Mouse (Mus musculus): Measurements from ENCODE around the gene Hcfc1r1. TPM values are rescaled to one million over a fixed set of nuclear protein-coding genes. Genes with fewer than 3 reads are reported as not detected.

Gene Hcfc1r1
- total RNA-seq, 2 experiments from 2014 or later = 135 to 138 TPM

DNA sequence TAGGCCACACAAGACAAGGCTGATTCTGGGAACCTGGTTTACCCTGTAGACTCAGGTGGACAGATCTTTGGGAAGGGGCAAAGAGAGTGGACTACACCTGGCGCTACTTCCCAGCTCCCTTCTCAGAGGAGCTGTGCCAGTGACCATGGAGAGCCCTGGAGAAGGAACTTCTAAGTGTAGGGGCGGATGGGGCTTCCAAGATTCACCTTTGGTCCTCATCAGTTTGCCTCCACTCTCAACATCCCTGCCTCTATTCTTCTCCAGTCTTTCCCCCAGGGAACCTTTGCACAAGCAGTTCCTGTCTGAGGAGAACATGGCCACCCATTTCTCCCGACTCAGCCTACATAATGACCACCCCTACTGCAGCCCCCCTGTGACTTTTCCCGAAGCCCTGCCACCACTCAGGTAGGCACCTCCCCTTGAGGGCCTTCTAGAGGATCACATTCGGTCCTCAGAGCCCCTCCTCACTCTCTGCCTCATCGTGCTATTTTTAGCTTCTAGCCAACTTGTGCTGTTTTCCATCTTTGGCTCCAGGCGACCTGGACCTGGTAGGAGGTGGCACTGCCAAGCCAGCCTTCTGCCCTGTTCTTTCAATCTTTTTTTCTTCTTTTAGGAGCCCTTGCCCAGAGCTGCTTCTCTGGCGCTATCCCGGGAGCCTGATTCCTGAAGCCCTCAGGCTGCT lies 1.0 kb downstream of the Hcfc1r1 start:
- peak; percentile 32 for DNase-seq (ENCODE audit: low spot score)

DNA sequence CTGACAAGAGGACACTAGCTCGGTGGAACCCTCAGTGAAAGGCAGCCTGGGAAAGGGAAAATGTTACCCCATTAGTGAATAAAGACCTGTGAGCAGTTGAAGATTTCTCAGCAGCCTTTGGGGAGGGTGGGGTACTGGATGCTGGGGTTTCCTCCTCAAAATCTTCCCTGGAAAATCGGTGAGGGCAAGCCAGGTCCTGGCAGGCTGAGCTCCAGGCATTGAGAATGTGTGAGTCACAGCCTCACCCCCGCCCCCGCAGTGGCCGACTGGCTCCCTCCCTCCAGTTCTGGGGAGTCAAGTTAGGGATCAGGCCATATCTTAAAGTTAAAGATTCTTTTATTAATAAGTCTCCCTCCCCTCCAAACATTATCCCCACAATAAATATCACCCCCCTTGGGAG lies 1.7 kb downstream of the Hcfc1r1 start:
- DNase-seq (ENCODE audit: low spot score) = peak; percentile 63

DNA sequence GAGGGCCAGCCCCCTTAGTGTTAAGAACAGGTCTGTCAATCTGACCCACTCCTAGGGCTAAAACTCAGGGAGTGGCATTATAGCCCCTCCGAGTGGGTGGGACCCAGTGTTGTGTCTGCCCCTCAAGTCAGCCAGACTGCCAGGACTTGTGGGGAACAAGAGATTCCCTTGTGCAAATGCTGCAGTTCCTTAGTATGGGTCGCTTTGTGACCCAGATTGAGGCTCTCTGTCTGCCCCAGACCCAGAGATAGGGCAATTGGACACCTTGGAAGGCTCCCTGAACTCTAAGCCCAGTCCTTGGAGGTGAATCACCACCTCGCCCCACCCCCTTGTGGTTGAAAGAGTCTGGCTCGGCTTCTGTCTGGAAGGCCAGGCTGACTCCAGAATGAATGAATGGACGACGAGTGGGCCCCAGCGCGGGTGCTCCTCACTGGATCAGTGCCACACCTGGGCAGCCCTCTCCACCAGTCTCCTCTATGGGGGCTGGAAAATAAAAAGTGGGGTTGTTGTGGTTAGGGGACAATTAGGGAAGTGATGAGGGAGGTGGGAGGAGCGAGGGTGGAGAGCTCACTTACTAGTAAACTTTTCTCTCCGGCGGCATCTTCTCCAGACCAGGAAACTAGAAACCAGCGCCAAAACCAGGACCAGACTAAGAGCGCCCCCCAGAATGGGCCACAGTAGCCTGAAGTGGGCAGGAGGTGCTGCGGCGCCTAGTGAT lies 2.3 kb downstream of the Hcfc1r1 start:
- DNase-seq (ENCODE audit: low spot score) = peak; percentile 76

DNA sequence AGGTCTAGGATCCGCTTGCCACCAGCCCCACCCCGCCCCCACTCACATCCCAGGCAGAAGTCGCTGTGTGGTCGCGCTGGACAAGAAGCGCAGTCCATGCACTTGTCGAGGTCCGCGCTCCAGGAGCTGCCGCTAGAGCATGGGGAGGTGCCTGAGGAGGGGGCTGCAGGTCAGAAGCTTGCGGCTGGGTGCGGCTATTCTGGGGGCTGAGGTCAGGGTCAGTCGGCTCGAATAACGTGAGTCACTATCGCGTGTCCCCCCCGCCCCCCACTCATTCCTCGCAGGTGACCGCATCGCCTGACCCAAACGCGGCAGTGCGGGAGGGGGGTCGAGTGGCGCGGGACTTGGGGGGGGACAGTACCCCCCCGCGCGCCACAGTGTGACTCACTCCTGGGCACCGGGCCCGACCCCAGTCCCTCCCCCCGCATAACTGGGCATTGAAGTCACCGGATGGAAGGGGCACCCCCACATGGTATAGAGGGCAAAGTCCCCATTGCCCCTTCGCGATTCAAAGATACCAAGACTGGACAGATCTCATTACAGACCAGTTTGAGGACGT lies 3.2 kb downstream of the Hcfc1r1 start:
- DNase-seq (ENCODE audit: low spot score) = peak; percentile 59

DNA sequence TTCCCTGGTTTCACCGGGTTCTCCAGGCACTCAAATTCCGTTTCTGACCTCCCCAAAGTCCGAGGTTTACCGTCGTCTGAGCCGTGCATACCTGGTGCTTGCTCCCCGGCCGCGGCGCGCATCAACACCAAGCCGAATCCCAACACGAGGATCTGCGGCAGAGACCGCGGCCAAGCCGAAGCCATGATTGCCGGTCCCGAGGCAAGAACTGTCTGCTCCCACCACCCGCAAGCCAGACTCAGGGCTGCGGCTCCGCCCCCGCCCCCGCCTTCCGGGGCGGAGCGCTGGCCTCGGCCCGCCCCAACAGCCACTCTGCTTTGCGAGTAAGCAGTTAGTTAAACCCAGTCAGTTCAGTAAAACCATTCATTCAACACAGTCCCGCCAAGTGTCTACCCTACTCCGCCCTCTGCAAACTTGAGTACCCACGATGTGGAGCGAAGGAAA lies 3.9 kb downstream of the Hcfc1r1 start, which contains the start of gene Tnfrsf12a:
Gene Tnfrsf12a (minus strand): TSS at position 233 of the 444 bp plus-strand sequence.
- DNase-seq (ENCODE audit: low spot score) = peak; percentile 85

DNA sequence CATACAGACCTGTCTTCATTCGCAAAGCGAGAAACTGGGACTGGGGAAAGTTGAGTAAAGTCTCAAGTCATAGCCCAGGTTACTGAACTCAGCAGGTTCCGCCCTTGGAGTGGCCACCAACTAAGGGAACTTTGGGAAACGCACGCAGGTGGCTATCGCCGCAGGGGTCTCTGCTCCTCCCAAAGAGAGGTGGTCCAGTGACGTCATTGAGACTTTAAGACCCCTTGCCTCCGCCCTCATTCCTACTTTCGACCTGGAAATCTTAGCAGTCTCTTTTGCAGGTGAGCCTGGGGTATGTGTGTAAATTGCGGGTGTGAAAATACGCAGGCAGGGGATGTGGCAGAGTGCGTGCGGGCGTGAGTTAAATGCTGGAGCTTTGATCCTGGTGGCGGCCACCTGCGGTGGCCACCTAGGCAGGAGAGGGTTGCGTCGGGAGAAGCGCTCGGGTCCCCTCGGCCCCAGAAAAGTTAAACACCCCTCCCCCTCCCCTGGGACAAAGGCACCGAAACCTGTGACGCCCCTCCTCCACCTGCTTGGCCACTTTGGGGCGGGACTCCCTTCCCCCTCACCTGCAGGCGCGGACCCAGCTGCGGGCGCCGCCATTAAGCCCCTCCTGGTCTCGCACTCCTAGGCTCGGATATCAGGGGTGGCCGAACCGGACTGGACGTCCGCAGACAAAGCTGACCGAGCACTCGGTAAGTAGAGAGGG lies 5.9 kb downstream of the Hcfc1r1 start, which contains the start of gene Cldn6:
Gene Cldn6 (plus strand): TSS at position 123 of the 709 bp plus-strand sequence.
- no peak for DNase-seq (ENCODE audit: low spot score)

DNA sequence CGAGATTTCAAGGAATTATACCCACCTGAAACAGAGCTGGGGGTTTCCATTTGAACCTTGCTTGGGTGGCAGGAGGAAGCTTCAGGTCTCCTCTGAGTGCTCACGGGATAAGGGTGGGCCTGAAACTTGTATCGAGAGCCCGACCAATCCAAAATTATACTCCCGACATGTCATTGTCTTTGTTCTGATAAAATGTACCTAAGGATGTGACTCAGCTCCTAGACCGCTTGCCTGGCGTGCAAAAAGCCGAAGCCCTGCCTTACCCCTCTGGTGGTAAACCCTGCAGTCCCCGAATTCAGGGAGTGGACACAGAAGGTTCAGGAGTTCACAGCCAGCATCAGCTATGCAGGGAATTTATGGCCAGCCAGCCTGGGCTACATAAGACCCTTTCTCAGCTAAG lies 6.9 kb downstream of the Hcfc1r1 start:
- no peak for DNase-seq (ENCODE audit: low spot score)

DNA sequence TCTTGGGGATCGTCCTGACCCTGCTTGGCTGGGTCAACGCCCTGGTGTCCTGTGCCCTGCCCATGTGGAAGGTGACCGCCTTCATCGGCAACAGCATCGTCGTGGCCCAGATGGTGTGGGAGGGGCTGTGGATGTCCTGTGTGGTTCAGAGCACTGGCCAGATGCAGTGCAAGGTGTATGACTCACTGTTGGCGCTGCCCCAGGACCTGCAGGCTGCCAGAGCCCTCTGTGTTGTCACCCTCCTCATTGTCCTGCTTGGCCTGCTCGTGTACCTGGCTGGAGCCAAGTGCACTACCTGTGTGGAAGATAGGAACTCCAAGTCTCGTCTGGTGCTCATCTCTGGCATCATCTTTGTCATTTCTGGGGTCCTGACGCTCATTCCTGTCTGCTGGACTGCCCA lies 7.7 kb downstream of the Hcfc1r1 start:
- DNase-seq (ENCODE audit: low spot score) = no peak

DNA sequence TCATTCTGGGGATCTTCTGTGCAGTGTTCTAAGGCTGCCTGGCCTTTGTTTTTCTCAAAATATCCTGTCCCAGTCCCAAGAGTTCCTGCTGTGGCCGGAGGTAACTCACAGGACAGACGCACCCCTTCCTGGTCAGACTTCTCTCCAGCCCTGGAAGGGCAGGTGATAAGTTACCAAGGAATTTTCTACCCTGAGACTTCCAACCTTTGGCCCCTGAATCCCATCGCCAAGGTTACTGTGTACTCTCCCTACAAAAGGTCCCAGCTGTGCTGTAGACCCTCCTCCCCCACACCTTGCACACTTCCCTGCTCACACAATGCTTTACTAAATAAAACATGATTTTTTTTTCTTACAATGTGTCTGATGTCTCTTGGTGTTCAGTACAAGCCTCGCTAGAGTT lies 8.7 kb downstream of the Hcfc1r1 start:
- no peak for DNase-seq (ENCODE audit: low spot score)

DNA sequence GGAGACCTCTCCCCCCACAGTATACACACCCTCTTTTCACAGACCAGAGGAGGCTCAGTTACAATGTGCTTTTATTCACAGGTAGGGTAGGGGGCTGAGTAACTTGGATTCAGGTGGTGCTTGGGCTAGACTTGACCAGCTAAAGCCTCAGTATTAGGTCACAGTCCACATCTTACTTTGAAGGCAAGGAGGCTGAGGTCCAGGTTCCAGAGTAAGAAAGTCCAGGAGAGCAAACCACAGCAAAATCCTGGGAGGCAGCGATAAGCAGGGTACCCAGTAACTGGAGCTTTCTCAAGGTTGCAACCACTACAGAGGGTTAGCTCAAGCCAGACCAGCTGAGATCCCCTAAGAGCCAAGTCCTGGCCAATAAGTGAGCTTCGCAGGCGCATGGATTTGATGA lies 9.1 kb downstream of the Hcfc1r1 start:
- no peak for DNase-seq (ENCODE audit: low spot score)

DNA sequence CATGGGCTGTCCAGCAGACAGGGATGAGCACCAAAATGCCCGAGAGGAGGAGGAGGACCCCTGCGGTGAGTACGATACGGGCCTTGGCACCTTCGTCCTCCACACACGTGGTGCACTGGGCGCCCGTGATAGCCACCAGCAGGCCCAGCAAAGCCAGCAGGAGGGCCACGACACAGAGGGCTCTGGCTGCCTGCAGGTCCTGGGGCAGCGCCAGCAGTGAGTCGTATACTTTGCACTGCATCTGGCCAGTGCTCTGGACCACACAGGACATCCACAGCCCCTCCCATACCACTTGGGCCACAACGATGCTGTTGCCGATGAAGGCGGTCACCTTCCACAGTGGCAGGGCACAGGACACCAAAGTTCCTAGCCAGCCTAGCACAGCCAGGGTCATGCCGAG lies 9.8 kb downstream of the Hcfc1r1 start:
- DNase-seq (ENCODE audit: low spot score) = no peak

DNA sequence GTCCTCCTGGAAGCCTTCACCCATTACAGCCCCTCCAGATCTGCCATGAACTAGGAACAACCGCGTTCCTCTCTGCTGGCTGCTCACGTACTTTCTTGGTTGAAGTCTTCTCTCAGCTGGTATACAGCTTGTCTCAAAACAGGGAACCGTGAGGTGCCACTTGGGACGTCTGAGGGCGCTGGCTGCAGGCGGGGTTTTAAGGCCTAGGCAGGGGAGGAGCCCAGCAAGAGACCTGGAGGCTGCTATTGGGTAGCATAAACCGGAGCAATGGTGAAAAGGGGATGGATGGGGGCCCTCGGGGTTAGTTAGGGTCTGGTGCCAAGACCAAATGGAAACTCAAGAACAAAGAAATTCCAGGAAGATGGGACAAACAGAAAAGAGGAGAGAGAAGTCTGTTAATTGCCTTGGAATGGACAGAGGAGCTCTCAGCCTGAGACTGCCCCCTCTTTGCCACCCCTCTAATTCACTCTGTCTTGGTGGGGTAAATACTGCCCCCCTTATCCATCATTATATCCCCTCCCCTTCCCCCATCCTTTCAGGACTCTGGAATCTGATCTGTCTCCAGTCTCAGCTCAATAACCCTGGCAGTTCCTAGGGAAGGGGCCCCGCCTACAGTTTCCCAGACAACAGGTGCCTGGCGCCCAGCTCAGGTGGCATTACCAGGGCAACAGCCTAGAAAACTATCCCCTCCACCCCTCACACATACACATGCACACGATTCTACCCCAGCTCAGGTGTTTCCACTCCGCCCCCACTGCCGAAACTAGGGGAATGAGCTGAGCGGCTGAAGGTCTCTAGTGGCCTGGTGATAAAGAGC lies 10.7 kb downstream of the Hcfc1r1 start, which contains the start of gene Cldn9:
Gene Cldn9 (minus strand): TSS at position 171 of the 817 bp plus-strand sequence.
- no peak for DNase-seq (ENCODE audit: low spot score)

DNA sequence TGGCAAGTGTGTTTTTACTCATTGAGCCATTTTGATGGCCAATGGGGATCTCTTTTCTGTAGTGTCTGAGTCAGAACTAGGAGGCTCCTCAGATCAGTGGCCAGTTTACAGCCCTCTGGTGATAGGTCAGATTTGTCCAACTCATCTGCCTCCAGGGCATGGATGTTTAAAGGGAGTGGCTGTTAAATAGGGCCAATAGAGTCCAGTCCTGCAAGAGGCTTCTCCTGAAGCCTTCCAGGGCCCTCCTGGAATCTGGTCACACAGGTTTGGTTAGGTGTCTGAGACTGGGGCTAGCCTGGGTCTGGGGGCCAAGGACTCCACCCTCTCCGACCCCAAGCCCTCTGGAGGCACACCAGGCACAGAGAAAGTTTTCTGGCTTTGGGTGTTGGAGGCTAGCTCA lies 21.1 kb downstream of the Hcfc1r1 start:
- DNase-seq (ENCODE audit: low spot score) = no peak

DNA sequence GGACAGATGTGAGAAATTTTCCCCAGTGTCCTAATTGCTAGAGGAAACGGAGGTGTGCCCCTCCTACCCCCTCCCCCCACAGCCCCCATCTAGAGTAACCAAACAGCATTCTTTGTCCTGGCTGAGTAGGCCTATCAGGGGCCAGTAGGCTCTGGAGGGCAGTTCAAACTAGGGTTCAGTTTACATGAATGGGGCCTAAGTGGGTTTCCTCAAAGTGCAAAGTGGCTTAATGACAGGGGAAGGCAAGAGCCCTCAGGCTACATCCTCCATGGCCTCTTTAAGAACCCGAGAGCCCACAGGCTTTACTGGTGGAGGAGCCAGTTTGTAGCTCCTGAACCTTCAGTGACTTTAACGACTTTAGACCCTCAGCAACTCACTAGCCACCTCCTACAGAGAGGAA lies 22.4 kb downstream of the Hcfc1r1 start:
- no peak for DNase-seq (ENCODE audit: low spot score)

DNA sequence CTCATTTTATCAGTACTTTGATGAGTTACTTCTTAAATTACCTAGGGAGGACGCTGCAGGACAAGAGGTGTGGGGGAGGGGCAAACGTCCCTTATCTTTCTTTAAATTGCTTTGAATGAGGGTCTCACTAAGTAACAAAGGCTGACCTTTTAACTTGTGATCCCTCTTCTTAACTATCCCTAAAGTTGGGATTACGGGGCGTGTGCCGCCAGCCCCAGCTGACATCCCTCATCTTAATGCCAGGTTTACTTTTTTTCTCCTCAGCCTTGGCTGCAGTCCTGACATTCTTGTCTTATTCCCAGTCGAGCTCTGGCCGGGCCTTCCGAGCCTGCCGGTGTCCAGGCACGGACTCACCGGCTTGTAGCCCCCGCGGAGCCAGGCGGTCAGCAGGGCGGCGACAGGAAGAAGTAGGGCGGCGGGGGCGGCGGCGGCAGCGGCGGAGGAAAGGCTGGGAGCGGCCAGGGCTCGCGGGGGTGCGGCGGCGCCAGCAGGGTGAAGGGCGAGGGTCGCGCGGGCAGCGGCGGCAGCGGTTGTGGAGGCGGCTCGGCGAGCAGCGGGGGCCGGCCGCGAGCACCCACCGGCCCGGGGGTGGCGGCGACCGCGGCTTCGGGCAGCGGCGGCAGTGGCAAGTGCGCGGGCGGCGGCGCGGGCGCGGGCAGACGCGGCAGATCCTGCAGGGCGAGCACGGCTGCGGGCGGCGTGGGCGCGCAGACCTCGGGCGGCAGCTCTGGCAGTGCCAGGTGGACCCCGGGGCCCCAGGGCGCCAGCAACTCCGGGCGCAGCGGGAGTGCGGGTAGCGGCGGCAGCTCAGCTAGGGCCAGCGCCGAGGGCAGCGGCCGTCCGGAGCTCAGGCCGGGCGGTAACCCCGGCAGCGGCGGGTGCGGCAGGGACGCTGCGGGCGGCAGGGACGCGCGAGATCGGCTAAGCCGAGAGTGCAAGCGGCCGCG lies 26.0 kb downstream of the Hcfc1r1 start:
- peak; percentile 59 for DNase-seq (ENCODE audit: low spot score)

DNA sequence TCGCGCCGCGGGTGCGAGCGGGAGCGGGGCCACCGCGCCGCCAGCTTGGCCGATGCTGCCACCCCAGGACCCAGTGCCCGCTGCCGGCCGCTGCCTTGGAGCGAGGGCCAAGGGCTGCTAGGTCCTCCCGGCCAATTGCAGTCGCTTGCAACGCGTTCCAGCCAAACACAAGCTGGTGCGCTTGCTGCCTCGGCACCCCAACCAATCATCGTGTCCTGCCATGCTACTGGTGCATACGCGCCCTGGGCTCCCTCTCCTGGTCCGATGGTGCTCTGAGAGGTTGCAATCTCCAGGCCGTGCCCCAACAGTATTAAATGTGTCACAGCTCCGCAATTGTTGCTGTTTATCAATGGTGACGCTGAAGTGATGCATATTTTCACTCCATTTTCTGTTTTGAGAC lies 26.7 kb downstream of the Hcfc1r1 start:
- DNase-seq (ENCODE audit: low spot score) = peak; percentile 92

DNA sequence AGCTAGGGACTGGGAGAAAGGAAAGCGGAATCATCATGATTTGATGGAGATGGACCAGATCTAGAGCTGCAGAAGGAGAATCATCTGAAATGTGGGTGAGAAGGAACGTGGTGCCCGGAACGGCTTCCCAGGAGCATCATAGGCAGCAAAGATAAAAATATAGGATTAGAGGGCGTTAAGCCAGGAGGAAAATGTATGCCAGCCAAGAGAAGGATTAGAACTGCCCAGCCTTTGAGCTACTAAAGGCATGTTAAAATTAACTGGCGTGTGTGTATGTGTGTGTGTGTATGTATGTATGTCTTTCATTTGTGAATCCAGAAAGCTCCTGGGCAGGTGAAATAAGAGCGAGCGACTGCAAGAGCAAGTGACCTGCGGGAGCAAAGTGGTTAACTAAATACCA lies 29.9 kb downstream of the Hcfc1r1 start:
- DNase-seq (ENCODE audit: low spot score) = no peak

DNA sequence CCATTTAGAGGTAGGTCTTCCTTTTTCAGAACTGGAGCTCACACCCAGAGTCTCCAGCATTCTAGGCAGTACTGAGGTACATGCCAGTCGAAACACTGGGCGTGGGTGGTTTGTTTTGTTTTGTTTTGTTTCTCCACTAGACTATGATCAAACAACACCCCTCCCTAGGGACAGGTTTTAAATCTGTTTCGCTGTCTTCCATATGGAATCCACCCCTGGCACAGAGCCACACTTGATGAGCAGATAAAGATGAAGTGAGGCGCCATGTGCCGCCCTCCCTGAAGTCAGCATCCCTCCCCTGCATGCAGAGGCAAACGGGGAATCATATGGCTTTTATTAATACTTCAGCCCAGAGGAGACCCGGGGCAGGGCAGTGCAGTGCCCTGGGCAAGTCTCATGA lies 31.3 kb downstream of the Hcfc1r1 start:
- no peak for DNase-seq (ENCODE audit: low spot score)

DNA sequence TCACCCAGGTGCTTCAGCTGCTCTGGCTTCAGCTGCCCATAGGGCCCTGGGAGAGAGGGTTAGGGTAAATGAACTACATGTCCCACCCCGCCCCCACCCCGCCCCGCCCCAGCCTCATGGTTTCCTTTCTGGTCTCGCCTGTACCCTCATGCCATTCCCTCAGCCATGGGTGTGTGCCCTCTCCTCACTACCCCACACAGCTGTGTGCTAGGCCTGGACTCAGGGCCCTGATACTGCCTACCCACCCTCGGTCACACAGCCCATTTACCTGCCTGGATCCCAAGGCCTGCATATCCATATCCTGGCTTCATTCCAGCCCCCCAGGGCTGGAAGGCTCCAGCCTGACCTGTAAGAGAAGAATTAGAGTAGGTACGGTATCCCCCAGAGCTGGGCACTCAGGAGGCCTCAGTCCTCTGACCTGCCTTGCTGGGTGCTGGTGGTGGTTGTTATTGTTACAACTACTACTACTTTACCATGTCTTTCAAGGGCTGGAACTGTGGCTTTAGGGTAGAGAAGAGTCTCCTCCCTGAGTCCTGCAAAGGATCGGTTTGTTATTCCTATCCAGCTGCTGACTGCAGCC lies 32.2 kb downstream of the Hcfc1r1 start:
- DNase-seq (ENCODE audit: low spot score) = no peak
